Mouse (Mus musculus) midbrain, embryonic 15.5 days (tissue): ENCODE data around the gene Src. TPM values are rescaled to one million over a fixed set of nuclear protein-coding genes. Genes with fewer than 3 reads are reported as not detected.

Source experiments
- ATAC-seq: fragments of 200-750 bp; cut with Nextera tagmentation; replicated peaks from 2 replicates; pipeline ENCODE4 v1.8.0; 2017; ENCODE audit warnings: moderate TSS enrichment
- H3K27ac ChIP-seq: fragments of 300-500 bp; sonication (generic); 2 replicates; pipeline ENCODE4 v1.5.1; 2015; ENCODE audit warnings: mild to moderate bottlenecking, inconsistent platforms
- H3K27me3 ChIP-seq: fragments of 300-500 bp; sonication (generic); replicated peaks from 2 replicates; pipeline ENCODE4 v1.6.1; 2015; ENCODE audit warnings: inconsistent platforms
- H3K36me3 ChIP-seq: fragments of 300-500 bp; sonication (generic); replicated peaks from 2 replicates; pipeline ENCODE4 v1.6.1; 2015; ENCODE audit warnings: inconsistent platforms
- H3K4me1 ChIP-seq: fragments of 300-500 bp; sonication (generic); 2 replicates; pipeline ENCODE4 v1.6.1; 2015; ENCODE audit warnings: inconsistent platforms
- H3K4me2 ChIP-seq: fragments of 300-500 bp; sonication (generic); 2 replicates; pipeline ENCODE4 v1.6.1; 2015; ENCODE audit warnings: inconsistent platforms, mild to moderate bottlenecking, moderate library complexity
- H3K4me3 ChIP-seq: fragments of 300-500 bp; sonication (generic); 2 replicates; pipeline ENCODE4 v1.5.1; 2015; ENCODE audit warnings: mild to moderate bottlenecking, inconsistent platforms
- H3K9ac ChIP-seq: fragments of 300-500 bp; sonication (generic); 2 replicates; pipeline ENCODE4 v1.6.1; 2015; ENCODE audit warnings: mild to moderate bottlenecking, inconsistent platforms
- H3K9me3 ChIP-seq: fragments of 300-500 bp; sonication (generic); 2 replicates; pipeline ENCODE4 v1.6.1; 2016; ENCODE audit warnings: inconsistent platforms
- WGBS: fragments of 180-500 bp; shearing (Covaris S2); methylation state at CpG from one replicate; pipeline ENCODE4 v1.1.7; 2015; ENCODE audit warnings: mixed read lengths; 5-methylcytosine and 5-hydroxymethylcytosine counted together
- polyA plus RNA-seq: library from polyadenylated mRNA; unstranded; fragments of >200 nt; fragmentation: Nextera tagmentation; extraction: Ambion mirVana; gene quantifications from 2 replicates; pipeline ENCODE4 v1.2.1, GENCODE M21; 2015

Gene Src
- polyA plus RNA-seq, 1 experiment from 2014 or later: 40.3 TPM

- no peak for ATAC-seq
- Histone ChIP-seq H3K9me3 (no peaks in the 10 kb centered on the region), H3K27ac (no peak overlapping the region), H3K4me3 (no peak overlapping the region), H3K4me2 (0 out of 2 replicates have a peak overlapping the region, but pooled peaks have one; percentile 4), H3K27me3 (no peaks in the 10 kb centered on the region), H3K36me3 (no peaks in the 10 kb centered on the region), H3K4me1 (peaks cover 19% of the 10 kb centered on the region), H3K9ac (no peak overlapping the region)
- WGBS: 5% methylated on average over 7 of the region's 7 CpGs
Measured at GRCm38 (mm10) chr2:157418609-157419071, 396 bp downstream of the Src start.

GRCm38 (mm10) chr2:157419506-157419905, 1.3 kb downstream of the Src start:
- H3K27me3 ChIP-seq: no peaks in the 10 kb centered on the region
- no peak for ATAC-seq
- H3K36me3 ChIP-seq: no peaks in the 10 kb centered on the region
- H3K9ac ChIP-seq: no peak overlapping the region
- no peak overlapping the region for H3K27ac ChIP-seq
- peaks cover 21% of the 10 kb centered on the region for H3K4me1 ChIP-seq
- no peak overlapping the region for H3K4me2 ChIP-seq
- no peaks in the 10 kb centered on the region for H3K9me3 ChIP-seq
- H3K4me3 ChIP-seq: no peak overlapping the region

GRCm38 (mm10) chr2:157420404-157420803, 2.2 kb downstream of the Src start:
- Histone ChIP-seq H3K27me3 (no peaks in the 10 kb centered on the region), H3K9me3 (no peaks in the 10 kb centered on the region), H3K4me2 (no peak overlapping the region), H3K4me1 (peaks cover 30% of the 10 kb centered on the region), H3K9ac (no peak overlapping the region), H3K36me3 (no peaks in the 10 kb centered on the region), H3K4me3 (no peak overlapping the region), H3K27ac (no peak overlapping the region)
- ATAC-seq: no peak
- 79% methylated on average over 4 of the region's 4 CpGs for WGBS

- no peak overlapping the region for H3K27ac ChIP-seq
- H3K36me3 ChIP-seq: no peaks in the 10 kb centered on the region
- WGBS: 76% methylated on average over 11 of the region's 11 CpGs
Measured at GRCm38 (mm10) chr2:157422062-157422655, 3.9 kb downstream of the Src start.

GRCm38 (mm10) chr2:157422854-157423705, 4.8 kb downstream of the Src start:
- Histone ChIP-seq H3K27me3 (no peaks in the 10 kb centered on the region), H3K27ac (peak overlapping the region; percentile 92), H3K4me3 (peak overlapping the region; percentile 84), H3K9me3 (no peaks in the 10 kb centered on the region), H3K9ac (peak overlapping the region; percentile 98), H3K36me3 (no peaks in the 10 kb centered on the region), H3K4me2 (peak overlapping the region; percentile 65), H3K4me1 (peaks cover 57% of the 10 kb centered on the region)
- WGBS: 46% methylated on average over 11 of the region's 11 CpGs
- no peak for ATAC-seq

More at GRCm38 (mm10) chr2:157422062-157422655, 3.9 kb downstream of the Src start:
- no peak overlapping the region for H3K4me3 ChIP-seq
- H3K9ac ChIP-seq: no peak overlapping the region
- peaks cover 47% of the 10 kb centered on the region for H3K4me1 ChIP-seq
- no peaks in the 10 kb centered on the region for H3K27me3 ChIP-seq
- no peak overlapping the region for H3K4me2 ChIP-seq
- no peaks in the 10 kb centered on the region for H3K9me3 ChIP-seq
- ATAC-seq: no peak

GRCm38 (mm10) chr2:157423706-157424125, 5.5 kb downstream of the Src start:
- Histone ChIP-seq H3K27ac (peak overlapping the region; percentile 92), H3K4me3 (peak overlapping the region; percentile 84), H3K9ac (peak overlapping the region; percentile 98), H3K9me3 (no peaks in the 10 kb centered on the region), H3K4me2 (peak overlapping the region; percentile 65), H3K27me3 (no peaks in the 10 kb centered on the region), H3K4me1 (peaks cover 53% of the 10 kb centered on the region), H3K36me3 (no peaks in the 10 kb centered on the region)
- 0 out of 2 replicates have a peak, but pooled peaks have one; percentile 6 for ATAC-seq
- 8% methylated on average over 21 of the region's 21 CpGs for WGBS

- ATAC-seq: peak; percentile 34; the same call in 1 of the 2 replicates
- Histone ChIP-seq H3K27ac (peak overlapping the region; percentile 92), H3K27me3 (no peaks in the 10 kb centered on the region), H3K4me1 (peaks cover 56% of the 10 kb centered on the region), H3K4me2 (peak overlapping the region; percentile 65), H3K4me3 (peak overlapping the region; percentile 84), H3K9me3 (no peaks in the 10 kb centered on the region), H3K9ac (peak overlapping the region; percentile 98), H3K36me3 (no peaks in the 10 kb centered on the region)
- WGBS: under 1% methylated on average over 56 of the region's 98 CpGs
Measured at GRCm38 (mm10) chr2:157424126-157424903, 6.1 kb downstream of the Src start.

GRCm38 (mm10) chr2:157424904-157425642, 6.8 kb downstream of the Src start:
- whole genome bisulfite sequencing: 69% methylated on average over 16 of the region's 16 CpGs
- Histone ChIP-seq H3K4me1 (peaks cover 63% of the 10 kb centered on the region), H3K27me3 (no peaks in the 10 kb centered on the region), H3K27ac (peak overlapping the region; percentile 92), H3K36me3 (no peaks in the 10 kb centered on the region), H3K9ac (peak overlapping the region; percentile 98), H3K4me2 (peak overlapping the region; percentile 65), H3K4me3 (peak overlapping the region; percentile 84), H3K9me3 (no peaks in the 10 kb centered on the region)
- 0 out of 2 replicates have a peak, but pooled peaks have one; percentile 8 for ATAC-seq

- Histone ChIP-seq H3K4me1 (peaks cover 66% of the 10 kb centered on the region), H3K27ac (0 out of 2 replicates have a peak overlapping the region, but pooled peaks have one; percentile 92), H3K9ac (peak overlapping the region; percentile 98; the same call in 1 of the 2 replicates), H3K27me3 (no peaks in the 10 kb centered on the region), H3K36me3 (no peaks in the 10 kb centered on the region), H3K4me3 (peak overlapping the region; percentile 84), H3K9me3 (no peaks in the 10 kb centered on the region), H3K4me2 (peak overlapping the region; percentile 65)
- WGBS: 76% methylated on average over 6 of the region's 6 CpGs
- ATAC-seq: no peak
Measured at GRCm38 (mm10) chr2:157425643-157425988, 7.4 kb downstream of the Src start.

- Histone ChIP-seq H3K4me2 (peak overlapping the region; percentile 65), H3K4me1 (peaks cover 72% of the 10 kb centered on the region), H3K27me3 (no peaks in the 10 kb centered on the region), H3K36me3 (no peaks in the 10 kb centered on the region), H3K4me3 (0 out of 2 replicates have a peak overlapping the region, but pooled peaks have one; percentile 84), H3K27ac (peak overlapping the region; percentile 28; the same call in 1 of the 2 replicates), H3K9ac (no peak overlapping the region), H3K9me3 (no peaks in the 10 kb centered on the region)
- no peak for ATAC-seq
- WGBS: 72% methylated on average over 6 of the region's 6 CpGs
Measured at GRCm38 (mm10) chr2:157426171-157426570, 7.9 kb downstream of the Src start.

- Histone ChIP-seq H3K36me3 (no peaks in the 10 kb centered on the region), H3K27me3 (no peaks in the 10 kb centered on the region), H3K4me1 (peaks cover 82% of the 10 kb centered on the region), H3K4me3 (no peak overlapping the region), H3K9ac (no peak overlapping the region), H3K27ac (no peak overlapping the region), H3K4me2 (no peak overlapping the region), H3K9me3 (no peaks in the 10 kb centered on the region)
- WGBS: 82% methylated on average over 5 of the region's 5 CpGs
- no peak for ATAC-seq
Measured at GRCm38 (mm10) chr2:157427164-157427563, 8.9 kb downstream of the Src start.
